Mouse (Mus musculus) 3T3-L1 (cell line): Measurements from ENCODE around the gene Adcy6.

Source experiments
- DNase-seq: peaks from one replicate; pipeline ENCODE4 v3.0.0-alpha.2; 2015; ENCODE audit warnings: low read depth, low spot score

Gene Adcy6

DNA sequence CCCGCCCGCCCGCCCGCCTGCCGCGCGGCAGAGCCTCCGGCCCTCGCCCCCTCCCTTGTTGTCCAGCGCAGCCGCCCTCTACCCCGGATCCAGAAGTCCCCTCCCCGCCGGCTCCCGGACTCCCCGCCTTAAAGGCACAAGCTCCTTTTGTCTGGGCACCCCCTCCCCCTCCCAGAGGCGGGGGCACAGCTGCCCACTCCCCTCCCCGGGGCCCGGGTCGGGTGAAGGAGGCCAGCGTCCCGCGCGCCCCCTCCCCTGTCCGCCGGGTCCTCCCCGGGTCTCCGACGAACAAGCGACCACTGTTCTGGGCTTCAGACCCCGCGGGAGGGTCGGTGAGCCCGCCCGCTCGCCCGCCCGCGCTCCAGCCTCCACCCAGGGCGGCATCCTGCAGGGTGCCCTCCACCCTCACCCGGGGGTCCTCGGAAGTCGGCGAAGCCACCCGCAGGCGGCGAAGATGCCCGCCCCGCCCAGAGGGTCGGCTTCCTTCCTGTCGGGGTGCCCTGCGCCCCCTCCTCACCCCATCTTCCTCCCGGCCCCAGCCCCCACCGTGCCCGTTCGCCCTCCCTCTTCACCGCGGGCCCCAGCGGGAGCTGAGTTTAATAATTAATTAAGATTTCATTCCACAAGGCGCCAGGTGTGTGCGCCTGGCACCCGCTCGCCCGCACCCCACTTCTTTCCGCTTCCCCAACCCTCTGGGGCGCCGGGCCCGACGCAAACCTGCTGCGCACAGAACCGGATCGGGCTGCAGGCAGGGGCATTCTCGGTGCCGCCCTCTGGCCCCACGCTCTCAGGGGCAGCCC is at the start of gene Adcy6:
Gene Adcy6, minus strand, starts transcription at position 746 of the 800 bp plus-strand sequence.
- DNase-seq: peak; percentile 43

DNA sequence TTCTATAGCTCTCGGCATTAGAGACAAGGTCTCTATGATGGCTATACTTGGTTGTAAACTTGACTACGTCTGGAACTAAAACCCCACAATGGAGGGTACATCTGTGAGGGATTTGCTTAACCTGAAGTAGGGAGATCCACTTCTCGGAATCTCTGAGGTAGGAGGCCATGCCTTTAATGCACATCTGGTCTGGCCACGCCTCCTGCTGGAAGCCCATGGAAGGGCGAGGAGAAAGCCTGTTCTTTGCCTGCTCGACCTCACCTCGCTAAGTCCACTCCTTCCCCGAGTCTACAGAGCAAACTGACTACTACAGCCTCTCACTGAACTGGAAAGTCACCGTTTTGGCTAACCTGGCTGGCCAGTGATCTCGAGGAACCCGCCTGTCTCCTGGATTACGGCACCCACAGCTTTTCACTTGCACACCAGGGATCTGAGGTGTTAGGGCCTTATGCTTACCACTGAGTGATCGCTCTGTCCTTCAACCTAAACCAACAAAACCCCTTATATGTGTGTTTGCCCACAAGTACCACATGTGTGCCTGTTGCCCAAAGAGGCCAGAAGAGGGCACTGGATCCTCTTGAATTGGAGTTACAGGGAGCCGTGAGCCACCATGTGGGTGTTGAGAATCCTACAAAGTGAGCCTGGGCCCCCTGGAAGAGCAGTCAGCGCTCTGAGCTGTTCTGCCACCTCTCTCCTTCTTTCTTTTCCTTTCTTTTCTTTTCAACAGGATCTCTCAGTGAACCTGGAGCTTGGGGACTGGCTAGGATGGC is 47.3 kb upstream of the Adcy6 start:
- peak; percentile 53 for DNase-seq

DNA sequence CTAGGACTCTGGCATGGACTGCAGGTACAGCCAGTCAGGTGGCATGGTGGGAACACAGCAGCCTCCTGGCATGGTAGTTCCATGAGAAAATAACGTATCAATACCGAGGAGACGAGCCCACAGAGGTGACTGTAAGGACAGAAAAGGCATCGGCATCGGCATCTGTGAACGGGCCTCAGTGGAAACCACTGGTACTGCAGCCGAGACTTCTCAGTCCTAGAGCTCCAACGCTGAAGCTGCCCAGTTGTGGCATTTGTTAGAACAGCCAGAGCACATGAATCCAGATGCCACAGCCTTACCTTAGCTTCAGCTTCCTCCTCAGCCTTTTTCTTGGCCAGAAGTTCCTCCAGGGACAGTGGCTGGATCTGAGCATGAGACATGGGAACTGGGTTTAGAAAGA is 42.3 kb upstream of the Adcy6 start:
- no peak for DNase-seq

DNA sequence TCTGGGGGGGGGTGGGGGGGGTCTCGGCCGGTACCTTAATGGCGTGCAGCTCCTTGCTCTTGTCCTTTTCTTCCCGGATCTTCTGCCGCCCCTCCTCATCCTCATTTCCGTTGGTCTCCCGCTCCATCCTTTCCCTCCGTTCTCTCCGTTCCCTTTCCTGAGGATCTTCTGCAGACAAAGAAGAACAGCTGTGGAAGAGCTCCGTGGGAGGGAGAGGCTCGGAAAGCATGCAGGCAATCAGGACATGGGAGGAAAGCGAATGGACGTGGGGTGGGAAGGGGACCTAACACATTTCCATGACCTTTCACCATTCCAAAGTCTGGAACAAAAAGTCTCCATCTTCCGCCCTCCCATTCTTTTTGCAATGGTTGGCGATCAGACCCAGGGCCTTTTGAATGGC is 41.6 kb upstream of the Adcy6 start:
- DNase-seq: no peak

DNA sequence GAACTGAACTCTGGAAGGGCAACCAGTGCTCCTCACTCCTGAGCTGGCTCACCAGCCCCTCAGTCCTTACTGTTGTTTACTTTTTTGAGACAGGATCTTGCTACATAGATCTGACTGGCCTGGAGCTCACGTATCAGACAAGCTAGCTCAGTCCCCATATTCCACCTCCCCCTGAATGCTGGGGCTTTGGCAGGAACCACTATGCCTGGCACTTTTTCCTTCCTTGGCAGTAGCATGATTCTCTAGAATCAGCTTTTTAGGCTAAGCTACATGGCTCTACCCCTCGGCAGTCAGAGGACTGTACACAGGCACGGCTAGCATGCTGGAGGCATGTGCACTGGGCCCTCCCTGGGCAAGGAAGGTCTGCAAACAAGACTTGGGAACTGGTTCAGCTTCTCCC is 38.2 kb upstream of the Adcy6 start:
- no peak for DNase-seq

DNA sequence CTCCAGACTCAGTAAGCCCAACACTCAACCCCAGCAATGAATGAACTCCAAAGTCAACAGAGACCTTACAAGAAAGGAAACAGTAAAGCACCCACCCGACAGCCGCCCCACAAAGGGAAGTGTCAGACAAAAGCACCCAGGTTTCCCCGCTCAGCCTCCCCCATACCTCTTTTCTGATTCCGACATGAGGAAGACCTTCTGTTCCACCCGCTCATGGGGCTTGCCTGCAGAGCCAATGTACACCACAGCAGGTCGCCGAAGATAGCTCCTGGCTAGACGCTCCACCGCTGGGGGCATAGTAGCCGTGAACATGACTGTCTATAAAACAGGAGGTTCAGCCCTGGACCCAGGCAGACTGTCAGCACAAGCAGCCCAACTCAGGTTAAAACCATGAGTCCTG is 37.4 kb upstream of the Adcy6 start:
- no peak for DNase-seq

DNA sequence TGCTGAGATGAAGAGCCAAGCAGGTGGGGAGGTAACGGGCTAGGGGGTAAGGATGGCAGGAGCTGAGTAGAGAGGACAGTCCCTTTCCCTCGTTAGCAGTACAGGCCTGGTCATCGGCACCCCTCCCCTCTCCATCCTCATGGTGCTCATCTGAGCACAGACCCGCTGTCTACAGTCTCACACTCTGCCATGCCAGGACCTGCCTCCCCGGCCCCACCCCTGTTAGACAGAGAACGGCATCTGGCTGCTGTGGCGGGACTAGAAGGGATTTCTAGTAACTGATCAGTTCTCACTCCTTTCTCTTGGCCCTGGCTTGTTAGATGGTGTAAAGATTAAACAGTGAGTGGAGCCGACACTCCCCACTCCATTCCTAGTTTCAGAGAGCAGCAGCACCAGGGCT is 36.9 kb upstream of the Adcy6 start:
- DNase-seq: no peak

DNA sequence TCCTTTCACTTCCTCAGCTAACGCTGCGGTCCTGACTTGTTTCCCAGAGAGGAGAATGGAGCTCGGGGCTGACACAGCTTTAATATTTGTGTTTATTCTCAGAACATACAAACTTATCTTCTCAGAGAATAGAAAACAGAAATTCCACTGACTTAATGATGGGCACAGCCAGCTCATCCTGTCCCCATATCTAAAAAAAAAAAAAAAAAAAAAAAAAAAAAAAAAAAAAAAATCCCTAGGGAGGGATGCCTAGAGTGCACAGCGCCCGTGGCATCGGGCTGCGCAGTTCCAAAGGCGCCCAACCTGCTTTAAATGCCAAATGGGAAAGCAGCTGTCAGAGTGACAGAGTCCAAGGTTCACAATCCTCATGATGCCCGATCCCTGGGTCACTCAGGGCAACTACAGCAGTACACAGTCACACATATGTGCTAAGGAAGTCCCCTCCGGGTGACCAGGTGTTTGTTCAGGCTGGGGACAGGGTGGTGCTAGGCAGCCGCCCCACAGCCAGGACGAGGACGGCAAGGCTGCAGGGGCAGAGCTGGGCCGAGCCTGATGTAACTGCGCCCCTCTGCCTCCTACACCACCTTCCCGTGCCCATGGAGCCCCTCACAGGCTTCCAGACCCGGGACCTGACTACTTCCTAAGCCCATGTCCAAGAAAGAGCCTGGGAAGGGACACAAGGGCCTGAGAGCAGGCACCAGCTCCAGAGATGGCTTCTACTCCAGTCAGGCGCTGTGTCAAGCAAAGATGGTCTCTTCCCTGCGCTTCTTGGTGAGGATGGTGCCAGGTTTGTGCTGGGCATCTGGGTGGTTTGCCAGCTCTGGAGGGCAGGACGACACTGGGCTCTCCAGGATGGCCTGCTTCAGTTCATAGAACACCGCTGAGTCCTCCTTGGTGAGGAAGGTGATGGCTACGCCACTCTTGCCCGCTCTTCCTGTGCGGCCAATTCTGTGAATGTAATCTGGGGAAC is 35.5 kb upstream of the Adcy6 start:
- DNase-seq: no peak

DNA sequence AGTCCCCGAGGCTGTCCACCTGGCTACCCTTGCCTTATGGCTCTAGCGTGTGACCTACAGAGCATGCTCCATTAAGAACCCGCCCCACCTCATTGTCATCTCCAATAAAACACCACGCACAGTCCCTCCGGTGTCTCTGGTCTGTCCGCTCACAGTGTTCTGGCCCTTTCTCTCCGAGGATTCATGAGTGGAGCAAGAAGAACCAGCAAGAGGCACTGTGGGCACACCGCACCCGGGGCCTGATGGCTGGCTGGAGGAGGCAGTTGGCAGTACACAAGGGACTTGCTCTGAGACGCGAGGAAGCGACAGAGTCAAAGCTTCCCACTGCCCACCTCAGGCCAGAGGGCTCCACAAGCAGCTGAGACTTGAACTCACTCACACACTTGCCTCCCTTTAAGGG is 34.5 kb upstream of the Adcy6 start:
- no peak for DNase-seq

DNA sequence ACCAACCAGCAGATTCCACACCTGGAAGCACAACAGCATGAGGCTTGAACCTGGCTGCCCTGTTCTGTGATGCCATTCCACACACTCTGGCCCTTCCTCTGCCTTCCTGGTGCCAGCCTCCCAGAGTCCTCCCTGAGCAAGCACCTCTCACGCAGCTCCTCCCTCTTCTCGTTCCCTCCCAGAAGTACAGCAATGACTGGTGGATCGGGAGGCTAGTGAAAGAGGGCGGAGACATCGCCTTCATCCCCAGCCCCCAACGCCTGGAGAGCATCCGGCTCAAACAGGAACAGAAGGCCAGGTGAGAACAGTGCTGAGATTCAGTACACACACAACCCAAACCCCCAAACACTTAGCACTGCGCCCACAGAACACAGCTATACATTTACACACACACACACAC is 30.3 kb upstream of the Adcy6 start:
- no peak for DNase-seq

DNA sequence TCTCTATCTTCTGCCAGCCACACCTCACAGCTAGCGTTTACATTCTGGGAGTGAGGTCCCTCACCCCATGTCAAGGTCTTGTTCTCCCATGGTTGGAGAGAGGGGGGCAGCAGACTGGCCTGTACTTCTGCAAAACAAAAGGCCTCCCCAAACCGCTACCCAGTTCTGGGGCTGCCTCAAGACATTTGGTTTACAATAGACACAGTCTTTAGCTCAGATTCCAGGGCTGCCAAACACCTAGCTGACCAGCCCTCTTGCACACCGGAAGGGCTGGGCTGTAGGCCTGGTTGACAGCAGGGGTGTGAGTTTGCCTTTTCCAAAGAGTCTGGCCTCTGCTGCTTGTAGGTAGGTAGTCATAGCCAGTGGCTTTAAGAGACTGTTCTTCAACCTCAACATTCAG is 27.3 kb upstream of the Adcy6 start:
- no peak for DNase-seq

DNA sequence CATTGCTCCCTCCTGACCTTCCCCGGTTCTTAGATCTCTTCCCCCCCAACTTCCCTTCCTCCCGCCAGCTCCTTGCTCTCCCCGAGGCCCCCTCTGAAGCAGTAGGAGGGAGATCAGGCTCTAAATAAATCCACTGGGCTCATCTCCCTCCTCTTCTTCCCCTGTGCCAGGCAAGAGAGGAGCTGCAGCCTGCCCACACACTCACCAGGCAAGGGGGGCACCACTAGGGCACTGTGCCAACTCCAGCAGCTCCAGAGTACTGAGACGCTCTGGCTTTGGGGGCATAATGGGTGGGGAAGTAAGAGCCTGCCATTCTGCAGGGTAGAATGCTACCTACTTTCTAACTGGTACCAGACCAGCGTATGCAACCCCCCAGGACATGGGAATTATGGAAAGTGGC is 26.6 kb upstream of the Adcy6 start:
- DNase-seq: no peak

DNA sequence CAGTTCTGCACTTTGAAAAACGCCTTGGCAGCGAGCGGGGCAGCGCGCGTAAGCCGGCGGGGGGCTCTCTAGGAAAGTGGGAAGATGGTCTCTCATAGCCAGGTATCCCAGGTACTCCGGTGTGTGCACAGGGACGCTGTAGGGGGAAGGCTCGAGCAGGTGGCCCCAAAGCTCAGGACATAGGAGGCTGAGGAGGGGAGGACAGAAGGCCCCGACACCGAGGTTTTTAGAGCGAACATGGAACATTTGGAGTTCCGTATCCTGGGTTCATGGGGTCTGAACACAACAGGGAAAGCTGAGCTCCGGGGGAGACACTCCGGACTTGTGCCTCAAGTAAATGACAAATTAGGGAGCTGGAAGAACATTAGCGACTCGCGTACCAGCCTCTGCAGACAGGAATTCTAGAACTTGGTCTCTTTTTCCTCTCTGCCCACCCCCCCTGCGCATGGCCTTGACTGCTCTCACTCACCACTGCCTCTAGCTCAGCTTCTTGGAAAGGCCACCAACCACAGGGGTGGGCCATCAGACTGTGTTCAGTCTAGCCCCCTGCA is 25.5 kb upstream of the Adcy6 start:
- peak; percentile 17 for DNase-seq

DNA sequence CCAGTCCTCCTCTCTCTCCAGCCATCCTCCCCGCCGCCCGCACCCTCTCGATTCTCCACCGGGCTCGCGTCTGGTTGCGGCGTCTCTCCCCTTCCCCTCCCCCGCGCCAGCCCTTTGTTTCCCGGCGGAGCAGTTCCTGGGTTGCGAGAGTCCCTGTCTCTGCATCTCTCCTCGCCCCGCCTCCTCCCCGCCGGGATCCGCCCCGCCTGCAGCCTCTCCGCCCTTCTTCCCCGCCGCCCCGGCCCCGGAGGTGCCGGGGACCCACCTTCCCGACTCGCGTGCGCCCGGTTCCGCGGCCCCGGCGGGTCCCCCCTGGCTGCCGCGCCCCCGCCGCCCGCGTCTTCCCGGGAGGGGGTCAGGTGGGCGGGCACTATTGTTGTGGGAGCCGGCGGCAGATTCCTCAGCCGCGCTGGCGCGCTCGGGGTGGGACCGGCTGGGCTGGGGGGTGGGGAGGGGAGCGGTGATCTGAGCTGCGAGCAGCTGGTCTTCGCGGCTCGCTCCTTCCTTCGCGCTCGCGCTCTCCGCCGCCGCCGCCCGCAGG is 24.7 kb upstream of the Adcy6 start:
- DNase-seq: peak; percentile 81

DNA sequence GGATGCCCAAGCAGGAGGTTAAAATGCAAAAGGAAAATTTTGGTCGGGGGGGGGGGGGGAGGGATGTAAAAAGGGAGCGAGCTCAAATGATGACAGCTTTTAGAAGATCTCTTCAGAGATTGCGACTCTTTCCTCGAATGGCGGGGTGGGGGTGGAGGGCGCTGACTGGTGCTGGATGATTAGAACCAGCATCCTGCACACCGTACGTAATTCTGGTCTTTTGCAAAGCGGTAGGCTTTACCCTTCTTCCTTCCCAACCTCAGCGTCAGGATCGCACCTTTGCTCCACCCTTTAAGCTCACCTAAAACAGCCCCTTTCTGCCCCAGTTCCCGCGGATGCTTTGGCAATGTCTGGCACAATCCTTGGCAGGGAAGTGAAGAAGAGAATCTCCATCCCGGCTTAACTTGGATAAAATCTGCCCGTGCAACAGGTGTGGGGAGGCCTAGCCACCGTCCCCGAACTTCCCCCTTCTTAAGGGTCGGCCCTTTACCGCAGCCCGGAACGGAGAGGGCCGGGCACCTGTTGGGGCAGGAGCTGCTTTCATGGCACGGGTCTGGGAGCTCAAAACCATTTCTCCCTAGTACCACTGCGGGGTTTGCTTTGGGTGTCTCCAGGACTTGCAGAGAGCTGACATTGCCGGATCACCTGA is 24.1 kb upstream of the Adcy6 start:
- DNase-seq: peak; percentile 11

DNA sequence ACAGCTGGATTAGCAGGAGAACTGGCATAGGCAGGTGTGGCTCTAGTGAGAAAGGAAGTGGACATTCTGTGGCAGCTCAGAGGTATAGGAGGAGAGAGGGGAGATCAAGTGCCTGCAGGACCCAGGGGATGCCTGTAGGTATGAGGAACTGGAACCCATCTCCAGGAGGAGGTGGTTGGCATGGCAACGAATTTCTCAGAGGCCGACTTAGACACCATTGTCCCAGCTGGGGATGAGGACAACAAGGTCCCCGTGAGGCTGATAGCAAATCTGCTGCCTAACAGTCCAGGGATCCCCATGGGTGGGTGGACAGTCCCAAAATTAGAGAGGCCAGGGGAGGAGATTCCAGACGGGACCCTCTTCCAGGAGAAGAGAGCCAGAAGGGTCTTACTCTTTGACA is 23.0 kb upstream of the Adcy6 start:
- peak; percentile 33 for DNase-seq

DNA sequence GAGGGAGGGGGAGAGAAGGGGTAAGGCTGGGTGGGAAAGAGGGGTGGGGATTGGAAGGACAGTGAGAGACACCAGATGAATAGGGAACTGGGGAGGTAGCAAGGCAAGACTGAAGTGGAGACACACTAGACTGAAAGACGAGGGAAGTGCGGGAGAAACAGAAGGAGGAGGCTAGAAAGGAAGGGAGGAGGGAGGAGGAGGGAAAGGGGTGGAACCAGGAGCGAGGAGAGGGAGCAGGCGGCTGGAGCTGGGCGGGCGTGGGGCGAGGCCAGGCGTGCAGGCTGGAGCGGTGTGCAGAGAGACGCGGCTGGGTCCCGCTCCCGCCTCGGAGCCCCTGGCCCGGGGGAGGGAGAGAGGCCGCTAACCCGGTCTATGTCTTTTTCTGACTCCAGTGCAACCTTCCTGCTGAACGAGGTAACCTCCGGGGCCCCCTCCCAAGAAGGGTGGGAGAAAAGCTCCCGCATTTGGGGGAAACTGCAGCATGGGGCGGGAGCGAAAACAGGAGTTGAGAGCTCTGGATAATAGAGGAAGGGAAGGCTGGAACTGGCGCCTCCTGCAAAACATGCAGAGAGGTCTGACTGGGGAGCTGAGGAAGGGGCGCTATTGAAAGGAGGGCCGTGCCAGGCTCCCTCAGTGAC is 22.4 kb upstream of the Adcy6 start:
- DNase-seq: peak; percentile 86

DNA sequence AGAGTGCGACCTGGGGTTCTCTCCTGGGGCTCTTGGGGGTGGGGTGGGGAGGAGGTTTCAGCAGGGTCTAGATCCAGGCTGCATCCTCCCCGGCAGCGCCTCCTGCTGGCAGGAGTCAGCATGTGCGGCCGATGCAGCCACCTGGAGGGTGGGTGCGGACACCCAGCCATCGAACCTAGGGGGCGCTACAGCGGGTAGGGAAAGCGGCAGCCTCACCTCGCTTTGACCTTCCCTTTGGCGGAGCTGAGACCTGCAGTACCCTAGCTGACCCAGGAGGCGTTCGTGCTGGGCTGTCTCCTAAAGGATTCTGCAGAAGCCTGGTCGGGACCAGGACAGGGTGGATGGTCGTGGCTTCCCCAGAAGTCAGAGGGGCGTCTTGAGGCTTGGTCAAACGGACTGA is 21.6 kb upstream of the Adcy6 start:
- peak; percentile 73 for DNase-seq

DNA sequence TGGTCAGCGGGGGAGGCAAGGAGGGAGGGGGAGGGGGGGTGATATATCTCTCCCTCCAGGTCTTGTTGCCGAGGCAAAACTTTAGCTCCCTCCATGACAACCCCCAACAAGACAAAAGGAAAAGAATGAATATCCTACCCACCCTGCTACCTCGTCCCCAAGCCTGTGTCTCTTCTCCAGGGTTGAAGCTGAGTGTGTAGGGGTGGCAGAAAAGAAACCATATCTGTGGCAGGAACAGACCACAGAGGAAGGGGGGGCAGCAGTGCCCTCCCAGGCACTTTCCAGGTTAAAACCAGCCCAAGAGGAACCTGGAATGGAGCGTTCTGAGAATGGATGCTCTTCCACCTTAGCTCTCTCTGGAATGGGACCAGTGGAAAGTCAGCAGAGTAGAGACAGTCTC is 20.7 kb upstream of the Adcy6 start, which contains the start of gene Cacnb3:
Gene Cacnb3, plus strand, starts transcription at position 301 of the 400 bp plus-strand sequence.
- DNase-seq: no peak

DNA sequence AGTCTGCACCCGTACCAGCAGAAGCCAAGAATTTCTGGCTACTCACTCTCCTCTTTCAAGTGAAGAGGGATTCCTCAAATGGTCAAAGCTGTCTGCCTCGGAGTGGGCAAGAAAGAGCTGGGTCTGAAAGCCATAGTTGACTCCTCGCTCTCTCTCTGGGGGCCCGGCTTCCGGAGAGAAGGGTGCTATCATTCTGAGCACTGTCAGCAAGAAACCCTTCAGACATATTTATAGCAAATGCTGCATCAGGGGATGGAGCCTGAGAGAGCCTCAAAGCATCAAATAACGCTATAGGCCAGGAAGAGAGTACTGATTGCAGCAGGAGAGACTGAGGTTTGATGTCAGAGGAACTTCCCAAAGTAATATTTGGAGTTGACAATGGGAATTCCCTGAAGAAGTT is 19.6 kb upstream of the Adcy6 start:
- no peak for DNase-seq
